Mouse (Mus musculus): ENCODE data around the gene Abhd16a. TPM values are rescaled to one million over a fixed set of nuclear protein-coding genes. Genes with fewer than 3 reads are reported as not detected.

Abhd16a gene
- total and polyA plus RNA-seq, 2 experiments, result 63.3 to 78.4 TPM

- Histone ChIP-seq H3K79me2 (ENCODE audit: control insufficient read depth, insufficient read depth, low read length) (peaks cover 4% of the 10 kb centered on the region), H3K4me1 (ENCODE audit: control insufficient read depth, insufficient read depth, low read length) (peaks cover 4% of the 10 kb centered on the region; the same call in 1 of the 2 replicates), H3K9ac (ENCODE audit: low read depth, low read length) (no peak overlapping the region), H3K36me3 (ENCODE audit: control insufficient read depth, insufficient read depth, low read length) (peaks cover 3% of the 10 kb centered on the region; the same call in 1 of the 2 replicates), H3K4me3 (ENCODE audit: insufficient read depth, low read depth, low read length) (no peak overlapping the region), H3K27ac (replicated peaks; ENCODE audit: insufficient read depth, low read depth, low read length) (no peak overlapping the region), H3K27me3 (ENCODE audit: control insufficient read depth, insufficient read depth, low read length) (no peaks in the 10 kb centered on the region)
- TF ChIP-seq CTCF (IDR thresholded peaks at IDR 0.05; ENCODE audit: low read depth, low read length) (no peak), POLR2A (IDR thresholded peaks at IDR 0.05; ENCODE audit: extremely low read depth, insufficient read depth, low read length) (no peak)
- DNase-seq (ENCODE audit: extremely low read depth, low read depth, low spot score), result no peak
- 87% methylated on average over 15 of the region's 15 CpGs for WGBS
Measured at GRCm38 (mm10) chr17:35094475-35095365, 5.7 kb downstream of the Abhd16a start.

DNA sequence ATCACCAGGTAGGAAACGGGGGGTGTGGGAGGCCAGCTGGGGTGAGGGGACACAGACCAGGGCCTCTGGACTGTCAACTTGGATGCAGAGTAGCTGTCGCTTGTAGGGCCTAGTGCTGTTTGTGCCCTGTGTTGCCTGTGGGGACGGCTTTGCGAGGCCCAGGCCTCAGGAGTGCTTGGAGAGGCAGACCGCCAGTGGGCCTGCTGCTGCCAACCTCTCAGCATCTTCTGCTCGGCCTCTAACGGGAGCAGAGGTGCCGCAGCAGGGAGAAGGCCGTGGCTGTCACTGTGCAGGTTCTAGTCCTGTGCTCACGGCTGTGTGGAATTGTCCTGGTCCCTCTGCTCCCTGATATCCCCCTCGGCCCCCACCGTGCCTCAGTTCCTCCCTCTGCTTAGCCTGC is 7.5 kb downstream of the Abhd16a start:
- Histone ChIP-seq H3K27me3 (ENCODE audit: control insufficient read depth, insufficient read depth, low read length) (no peaks in the 10 kb centered on the region), H3K27ac (replicated peaks; ENCODE audit: insufficient read depth, low read depth, low read length) (no peak overlapping the region), H3K79me2 (ENCODE audit: control insufficient read depth, insufficient read depth, low read length) (peaks cover 4% of the 10 kb centered on the region; the same call in 1 of the 2 replicates), H3K4me3 (ENCODE audit: insufficient read depth, low read depth, low read length) (no peak overlapping the region), H3K9ac (ENCODE audit: low read depth, low read length) (no peak overlapping the region), H3K36me3 (ENCODE audit: control insufficient read depth, insufficient read depth, low read length) (peaks cover 6% of the 10 kb centered on the region), H3K4me1 (ENCODE audit: control insufficient read depth, insufficient read depth, low read length) (no peaks in the 10 kb centered on the region)
- TF ChIP-seq POLR2A (IDR thresholded peaks at IDR 0.05; ENCODE audit: extremely low read depth, insufficient read depth, low read length) (no peak), CTCF (IDR thresholded peaks at IDR 0.05; ENCODE audit: low read depth, low read length) (no peak)
- WGBS, result 96% methylated on average over 12 of the region's 12 CpGs
- no peak for DNase-seq (ENCODE audit: extremely low read depth, low read depth, low spot score)

DNA sequence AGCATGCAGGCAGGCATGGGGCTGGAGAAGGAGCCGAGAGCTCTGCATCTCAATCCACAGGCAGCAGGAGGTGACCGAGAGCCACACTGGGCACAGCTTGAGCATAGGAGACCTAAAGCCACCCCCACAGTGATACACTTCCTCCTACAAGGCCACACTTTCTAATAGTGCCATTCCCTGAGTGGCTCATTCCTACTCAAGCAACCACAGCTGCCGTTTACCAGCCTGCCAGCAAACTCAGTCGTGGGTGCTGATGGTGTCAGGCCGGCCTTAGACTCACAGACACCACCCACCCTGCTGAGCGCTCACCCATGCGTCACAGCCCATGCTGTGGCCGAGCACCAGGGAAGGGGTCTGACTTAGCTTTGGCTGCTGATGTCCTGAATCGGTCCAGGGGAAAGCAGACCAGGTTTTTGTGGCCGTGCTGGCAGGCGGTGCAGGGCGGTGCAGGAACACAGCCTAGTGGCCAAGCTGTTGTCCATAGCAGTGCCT is 8.1 kb downstream of the Abhd16a start:
- TF ChIP-seq POLR2A (IDR thresholded peaks at IDR 0.05; ENCODE audit: extremely low read depth, insufficient read depth, low read length) (no peak), CTCF (IDR thresholded peaks at IDR 0.05; ENCODE audit: low read depth, low read length) (no peak)
- H3K27ac ChIP-seq (replicated peaks; ENCODE audit: insufficient read depth, low read depth, low read length), result no peak overlapping the region
- no peak overlapping the region for H3K4me3 ChIP-seq (ENCODE audit: insufficient read depth, low read depth, low read length)
- H3K27me3 ChIP-seq (ENCODE audit: control insufficient read depth, insufficient read depth, low read length), result no peaks in the 10 kb centered on the region
- H3K9ac ChIP-seq (ENCODE audit: low read depth, low read length), result no peak overlapping the region
- H3K4me1 ChIP-seq (ENCODE audit: control insufficient read depth, insufficient read depth, low read length), result no peaks in the 10 kb centered on the region
- WGBS, result 94% methylated on average over 12 of the region's 12 CpGs
- no peak for DNase-seq (ENCODE audit: extremely low read depth, low read depth, low spot score)
- peaks cover 5% of the 10 kb centered on the region for H3K36me3 ChIP-seq (ENCODE audit: control insufficient read depth, insufficient read depth, low read length)
- H3K79me2 ChIP-seq (ENCODE audit: control insufficient read depth, insufficient read depth, low read length), result no peaks in the 10 kb centered on the region

- no peaks in the 10 kb centered on the region for H3K79me2 ChIP-seq (ENCODE audit: control insufficient read depth, insufficient read depth, low read length)
- 83% methylated on average over 10 of the region's 10 CpGs for WGBS
- peaks cover 9% of the 10 kb centered on the region for H3K36me3 ChIP-seq (ENCODE audit: control insufficient read depth, insufficient read depth, low read length)
- peaks cover 7% of the 10 kb centered on the region; the same call in 1 of the 2 replicates for H3K4me1 ChIP-seq (ENCODE audit: control insufficient read depth, insufficient read depth, low read length)
- no peaks in the 10 kb centered on the region for H3K27me3 ChIP-seq (ENCODE audit: control insufficient read depth, insufficient read depth, low read length)
- no peak for TF ChIP-seq POLR2A (IDR thresholded peaks at IDR 0.05; ENCODE audit: extremely low read depth, insufficient read depth, low read length)
- no peak for TF ChIP-seq CTCF (IDR thresholded peaks at IDR 0.05; ENCODE audit: low read depth, low read length)
- no peak overlapping the region for H3K4me3 ChIP-seq (ENCODE audit: insufficient read depth, low read depth, low read length)
- no peak for DNase-seq (ENCODE audit: extremely low read depth, low read depth, low spot score)
- H3K9ac ChIP-seq (ENCODE audit: low read depth, low read length), result no peak overlapping the region
- H3K27ac ChIP-seq (replicated peaks; ENCODE audit: insufficient read depth, low read depth, low read length), result no peak overlapping the region
Measured at GRCm38 (mm10) chr17:35100196-35100765, 11.2 kb downstream of the Abhd16a start.

GRCm38 (mm10) chr17:35101161-35101560 is 12.1 kb downstream of the Abhd16a start:
- Histone ChIP-seq H3K9ac (ENCODE audit: low read depth, low read length) (no peak overlapping the region), H3K4me3 (ENCODE audit: insufficient read depth, low read depth, low read length) (no peak overlapping the region), H3K79me2 (ENCODE audit: control insufficient read depth, insufficient read depth, low read length) (no peaks in the 10 kb centered on the region), H3K27ac (replicated peaks; ENCODE audit: insufficient read depth, low read depth, low read length) (no peak overlapping the region), H3K36me3 (ENCODE audit: control insufficient read depth, insufficient read depth, low read length) (peaks cover 9% of the 10 kb centered on the region), H3K4me1 (ENCODE audit: control insufficient read depth, insufficient read depth, low read length) (peaks cover 7% of the 10 kb centered on the region; the same call in 1 of the 2 replicates), H3K27me3 (ENCODE audit: control insufficient read depth, insufficient read depth, low read length) (no peaks in the 10 kb centered on the region)
- TF ChIP-seq POLR2A (IDR thresholded peaks at IDR 0.05; ENCODE audit: extremely low read depth, insufficient read depth, low read length) (no peak), CTCF (IDR thresholded peaks at IDR 0.05; ENCODE audit: low read depth, low read length) (no peak)
- DNase-seq (ENCODE audit: extremely low read depth, low read depth, low spot score), result no peak
- 86% methylated on average over 11 of the region's 11 CpGs for WGBS

Measured in liver, adult 2 months (tissue).